Mouse (Mus musculus): Measurements from ENCODE around the gene Osbpl3.

Gene Osbpl3

DNA sequence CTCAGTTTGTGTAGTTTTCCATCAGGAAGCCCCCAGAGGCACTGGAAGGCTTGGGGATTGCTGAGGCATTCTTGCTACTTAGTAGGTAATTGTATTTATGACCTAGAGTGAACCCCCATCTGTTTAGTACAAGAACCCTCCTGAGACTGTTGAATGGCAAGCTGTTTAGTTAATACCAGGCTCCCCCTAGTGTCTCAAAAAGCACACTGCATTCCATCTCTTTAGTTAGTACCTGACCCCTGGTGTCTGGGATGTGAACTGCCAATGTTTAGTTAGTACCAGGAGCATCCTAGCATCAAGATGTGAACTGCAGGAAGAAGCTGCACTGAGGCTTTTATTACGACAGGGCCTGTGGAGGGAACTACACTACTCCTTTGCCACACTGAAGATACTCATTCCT is 161.9 kb downstream of the Osbpl3 start:
- DNase-seq (ENCODE audit: extremely low spot score, low spot score), result peak; percentile 54

DNA sequence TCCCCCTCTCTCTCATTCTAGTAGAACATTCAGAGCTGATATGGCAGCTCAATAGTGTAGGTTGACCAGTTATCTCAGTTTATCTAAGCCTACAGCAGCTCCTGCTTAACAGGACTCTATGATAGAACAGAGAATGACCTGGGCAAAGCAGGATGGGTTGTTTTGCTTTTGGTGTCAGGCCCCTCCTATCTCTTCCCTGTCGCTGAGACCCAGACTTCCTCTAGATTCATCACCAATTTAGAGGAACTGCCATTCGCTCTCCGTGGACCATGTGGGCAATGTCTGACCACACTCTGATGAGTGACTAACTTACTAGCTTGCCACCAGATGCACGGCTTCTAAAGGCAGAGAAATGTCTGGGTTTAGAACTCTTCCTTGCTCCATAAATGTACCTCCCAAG is 164.4 kb downstream of the Osbpl3 start:
- DNase-seq (ENCODE audit: extremely low spot score, low spot score), result no peak

DNA sequence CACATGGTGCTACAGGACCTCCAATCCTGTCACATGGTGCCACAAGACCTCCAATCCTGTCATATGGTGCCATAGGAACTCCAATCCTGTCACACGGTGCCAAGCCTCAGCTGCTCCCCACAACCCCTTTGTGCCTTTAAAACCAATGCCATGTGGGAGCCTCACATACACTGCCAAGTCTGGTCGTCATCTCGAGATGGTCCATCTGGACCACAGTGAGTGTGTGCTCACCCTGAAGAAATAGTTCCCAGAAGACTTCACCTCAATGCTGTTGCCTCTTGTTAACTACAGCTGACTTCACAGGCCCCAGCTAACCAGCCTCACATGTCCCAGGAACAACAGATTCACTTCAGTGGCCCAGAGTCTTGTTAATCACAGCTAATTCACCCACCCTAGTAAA is 169.1 kb downstream of the Osbpl3 start:
- DNase-seq (ENCODE audit: extremely low spot score, low spot score), result no peak

DNA sequence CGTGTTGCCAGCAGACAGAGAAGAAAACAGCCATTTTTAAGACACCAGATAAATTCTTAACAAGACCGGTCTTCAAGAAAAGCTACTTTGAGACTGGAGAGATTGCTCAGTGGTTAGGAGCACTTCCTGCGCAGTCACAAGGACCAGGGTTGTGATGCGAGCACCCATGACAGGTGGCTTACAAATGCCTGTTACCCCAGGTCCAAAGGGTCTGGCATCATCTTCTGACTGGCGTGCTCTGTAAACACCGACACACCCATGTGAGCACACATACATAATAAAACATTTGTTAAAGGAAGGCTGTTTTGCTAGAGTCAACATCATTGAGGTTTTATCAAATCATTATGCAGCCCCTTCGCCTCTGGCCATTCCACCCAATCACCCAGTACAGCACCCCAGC is 176.4 kb downstream of the Osbpl3 start:
- no peak for DNase-seq (ENCODE audit: extremely low spot score, low spot score)

DNA sequence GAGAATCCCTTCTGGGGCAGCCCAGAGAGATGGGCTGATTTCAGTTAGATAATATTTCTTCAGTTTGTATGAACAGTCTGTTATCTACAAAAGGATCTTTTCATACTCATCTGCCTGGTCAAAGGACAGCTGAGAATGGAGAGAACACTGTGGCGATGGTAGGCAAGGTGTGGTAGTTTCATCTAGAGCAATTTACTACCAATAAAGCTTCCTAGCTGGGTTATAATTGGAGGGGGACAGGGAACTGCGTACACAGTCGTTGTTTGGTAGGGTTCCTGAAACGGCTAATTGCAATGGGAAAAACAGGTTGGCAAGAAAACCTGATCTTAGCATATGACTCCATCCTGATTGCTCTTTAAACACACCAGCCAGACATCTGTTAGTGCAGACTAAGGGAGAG is 182.1 kb downstream of the Osbpl3 start:
- no peak for DNase-seq (ENCODE audit: extremely low spot score, low spot score)

DNA sequence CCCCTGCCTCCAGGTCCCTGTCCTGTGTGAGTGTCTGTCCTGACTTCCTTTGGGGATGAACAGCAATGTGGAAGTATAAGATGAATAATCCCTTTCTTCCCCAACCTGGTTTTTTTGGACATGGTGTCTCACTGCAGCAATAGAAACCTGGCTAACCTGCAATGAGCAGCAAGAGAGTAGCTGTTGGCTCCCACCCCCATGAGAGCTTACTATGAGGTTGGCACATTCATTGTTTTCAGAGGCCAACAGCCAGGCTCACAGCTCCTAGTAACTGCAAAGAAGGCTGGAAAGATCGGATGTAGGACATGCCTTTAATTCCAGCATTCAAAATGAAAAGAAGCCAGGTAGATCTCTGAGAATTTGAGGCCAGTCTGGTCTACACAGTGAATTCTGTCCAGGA is 182.6 kb downstream of the Osbpl3 start:
- DNase-seq (ENCODE audit: extremely low spot score, low spot score), result no peak

DNA sequence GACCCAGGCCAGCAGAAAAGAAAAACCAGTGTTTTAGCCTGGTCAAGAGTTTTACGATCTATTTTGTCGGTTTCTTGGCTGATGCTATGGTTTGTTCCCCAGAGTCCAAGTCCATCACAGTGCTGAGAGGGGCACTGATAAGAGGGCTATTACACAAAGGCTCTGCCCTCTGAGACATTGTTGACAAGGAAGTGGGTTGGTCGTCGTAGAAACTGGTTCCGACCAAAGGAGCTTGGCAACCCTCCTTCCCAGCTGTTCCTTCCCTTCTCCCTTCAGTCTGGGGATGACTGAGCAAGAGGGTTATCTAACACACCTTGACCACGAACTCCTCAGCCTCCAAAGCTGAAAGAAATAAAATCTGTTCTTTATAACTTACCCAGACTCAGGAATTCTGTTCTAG is 192.3 kb downstream of the Osbpl3 start, which contains the start of gene Gsdme:
Gene Gsdme (minus strand): TSS at position 193 of the 400 bp plus-strand sequence.
- no peak for DNase-seq (ENCODE audit: extremely low spot score, low spot score)

DNA sequence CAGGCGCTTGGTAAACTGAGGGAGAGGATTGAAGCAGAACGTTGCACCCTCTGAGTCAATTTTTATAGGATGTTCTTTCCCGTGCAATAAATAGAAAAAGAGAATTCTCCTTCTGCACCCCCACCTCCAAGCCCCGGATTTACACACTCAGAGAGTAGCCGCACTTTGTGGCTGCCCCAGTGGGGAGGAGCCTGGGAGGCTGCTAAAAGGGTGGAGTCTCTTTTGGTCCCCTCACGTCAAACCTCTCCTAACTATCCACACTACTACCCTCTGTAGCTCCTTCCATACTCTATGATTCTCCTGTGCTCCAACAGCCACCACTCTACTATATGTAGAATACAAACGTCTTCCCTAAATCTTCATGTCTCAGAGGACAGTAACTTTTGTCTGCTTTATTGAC is 193.7 kb downstream of the Osbpl3 start:
- DNase-seq (ENCODE audit: extremely low spot score, low spot score), result no peak

DNA sequence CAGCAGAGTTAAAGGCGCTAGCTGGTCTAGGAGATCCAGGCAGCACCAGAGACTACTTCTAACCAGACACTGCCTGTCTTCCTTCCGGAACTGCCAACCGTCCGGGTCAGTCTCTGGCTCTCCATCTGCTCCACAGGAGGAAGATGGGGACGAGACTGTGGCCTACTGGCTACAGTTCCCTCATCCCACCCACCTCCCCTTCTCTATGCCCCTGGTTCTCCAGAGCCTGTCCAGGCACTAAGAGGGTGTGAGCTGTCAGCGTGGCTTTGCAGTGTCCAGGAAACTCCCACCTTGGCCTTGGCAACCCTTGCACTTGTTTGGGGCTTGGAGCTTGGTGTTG is 194.1 kb downstream of the Osbpl3 start:
- no peak for DNase-seq (ENCODE audit: extremely low spot score, low spot score)

DNA sequence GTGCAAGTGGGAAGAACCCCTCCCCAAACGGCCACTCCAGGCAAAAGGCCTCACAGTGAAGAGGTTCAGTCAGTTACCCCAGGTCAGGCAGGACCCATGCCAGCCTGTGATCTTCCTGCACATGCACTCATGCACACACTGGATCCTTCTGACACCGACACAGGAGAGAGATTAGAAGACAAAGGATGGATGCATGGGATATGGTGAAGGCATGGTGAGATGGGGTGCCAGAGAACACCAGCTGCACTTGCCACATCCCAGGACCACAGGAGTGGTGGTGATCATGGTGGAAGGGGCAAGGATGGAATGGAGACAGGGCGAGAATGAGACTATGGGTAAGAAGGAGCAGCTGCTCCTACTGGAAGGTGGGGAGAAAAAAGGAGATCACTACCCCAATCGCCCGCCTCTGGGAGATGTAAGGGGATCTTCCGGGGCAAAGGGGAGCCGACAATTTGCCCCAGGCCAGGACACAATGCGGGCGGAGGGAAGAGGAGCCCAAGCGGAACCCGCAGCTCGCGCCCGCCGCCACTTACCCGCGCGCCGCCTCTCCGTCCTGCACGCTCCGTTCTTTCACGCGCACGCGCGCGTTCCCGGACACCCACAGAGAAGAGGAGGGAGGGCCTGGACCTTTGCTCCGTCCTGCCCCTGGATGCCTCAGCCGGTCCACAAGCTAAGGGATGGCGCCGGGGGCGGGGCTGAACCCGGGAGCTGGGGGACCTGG is 194.6 kb downstream of the Osbpl3 start:
- peak; percentile 89 for DNase-seq (ENCODE audit: extremely low spot score, low spot score)

DNA sequence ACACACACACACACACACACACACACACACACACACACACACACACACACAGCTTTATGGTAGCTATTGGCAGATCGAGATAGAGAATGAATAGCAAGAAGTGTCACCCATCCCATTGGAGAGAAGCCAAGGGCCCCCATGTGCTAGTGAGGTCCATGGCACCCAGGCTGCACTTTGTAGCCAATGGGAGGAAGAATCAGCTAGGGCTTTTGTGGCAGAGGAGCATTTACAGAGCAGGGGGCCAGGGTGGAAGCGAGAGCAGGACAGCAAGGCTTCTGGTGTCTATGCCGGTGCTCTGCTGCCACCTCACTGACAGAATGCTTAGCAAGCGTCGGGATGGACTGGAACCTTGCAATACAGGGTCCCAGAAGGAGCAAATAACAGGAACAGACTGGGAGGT is 200.6 kb downstream of the Osbpl3 start:
- no peak for DNase-seq (ENCODE audit: extremely low spot score, low spot score)

DNA sequence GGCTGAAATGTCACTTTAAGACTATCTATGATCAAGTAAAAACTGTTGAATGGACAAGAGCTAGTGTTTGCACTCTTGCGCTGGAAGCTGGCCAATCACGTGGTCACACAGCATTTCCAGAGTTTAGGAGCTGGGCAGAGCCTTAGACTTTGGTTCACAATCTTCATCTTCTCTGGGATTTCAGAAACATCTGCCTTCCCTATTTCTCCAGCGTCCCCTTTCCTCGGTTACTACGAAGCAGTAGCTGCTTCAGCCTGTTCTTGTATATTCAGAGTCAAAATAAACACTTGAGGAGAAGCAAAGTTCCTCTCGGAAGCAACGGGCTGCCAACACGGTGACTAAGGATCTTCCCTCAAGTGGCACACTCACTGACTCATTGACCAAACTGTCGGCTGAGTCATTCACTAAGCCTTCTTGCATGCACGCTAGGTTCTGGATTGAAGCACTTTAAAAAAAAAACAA is 201.2 kb downstream of the Osbpl3 start:
- DNase-seq (ENCODE audit: extremely low spot score, low spot score), result no peak

DNA sequence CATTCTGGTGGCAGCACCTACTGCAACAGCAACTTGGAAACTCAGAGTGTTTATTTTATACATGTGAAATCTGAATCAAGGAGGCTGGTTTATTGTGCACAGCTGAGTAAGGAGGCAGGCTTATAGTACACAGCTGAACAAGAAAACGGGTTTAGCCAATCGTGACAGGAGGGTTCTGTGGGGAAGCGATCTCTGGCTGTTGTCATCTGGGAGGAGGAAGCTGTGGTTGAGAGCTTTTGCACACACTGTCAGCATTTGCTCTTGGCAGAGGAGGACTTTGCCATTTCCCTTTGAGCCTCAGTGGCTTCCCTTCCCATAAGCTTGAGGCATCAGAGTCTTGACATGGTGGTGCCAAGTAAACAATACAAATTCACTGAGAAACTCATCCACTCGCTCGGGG is 203.3 kb downstream of the Osbpl3 start:
- DNase-seq (ENCODE audit: extremely low spot score, low spot score), result no peak

DNA sequence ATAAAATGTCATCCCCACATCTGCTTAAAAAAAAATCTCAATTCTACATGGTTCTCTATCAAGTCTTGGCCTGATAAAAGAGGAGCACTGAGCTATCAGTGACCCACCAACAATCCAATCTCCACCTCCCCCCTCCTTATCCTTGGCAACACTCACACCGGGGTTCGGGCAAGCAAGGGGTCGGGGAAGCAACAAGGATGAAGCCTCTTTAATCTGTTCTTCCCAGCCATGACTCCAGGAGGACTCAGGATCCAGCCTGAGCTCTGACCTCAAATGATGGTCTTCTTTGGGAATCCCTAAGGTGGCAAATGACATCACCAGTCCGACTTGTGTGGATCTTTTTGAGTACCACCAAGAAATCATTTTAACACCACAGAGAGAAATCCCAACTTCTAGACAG is 208.2 kb downstream of the Osbpl3 start:
- no peak for DNase-seq (ENCODE audit: extremely low spot score, low spot score)

DNA sequence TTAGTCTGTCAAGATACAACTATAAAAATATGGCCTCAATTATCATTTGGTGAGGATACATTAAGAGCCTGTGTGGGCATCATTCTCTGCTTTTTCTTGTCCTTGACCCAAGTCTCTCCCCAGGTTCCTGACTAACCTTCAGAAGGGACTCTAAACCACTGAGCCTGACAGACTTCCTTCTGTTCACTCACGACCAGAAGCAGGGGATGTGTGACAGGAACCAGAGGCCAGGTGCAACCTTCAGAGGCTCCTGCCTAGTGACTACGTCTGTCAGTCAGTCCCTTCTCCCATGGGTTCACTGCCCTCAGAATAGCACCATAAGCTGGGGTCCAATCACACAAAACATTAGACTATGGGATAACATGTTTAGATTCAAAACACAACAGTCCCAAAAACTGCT is 208.6 kb downstream of the Osbpl3 start:
- DNase-seq (ENCODE audit: extremely low spot score, low spot score), result no peak

DNA sequence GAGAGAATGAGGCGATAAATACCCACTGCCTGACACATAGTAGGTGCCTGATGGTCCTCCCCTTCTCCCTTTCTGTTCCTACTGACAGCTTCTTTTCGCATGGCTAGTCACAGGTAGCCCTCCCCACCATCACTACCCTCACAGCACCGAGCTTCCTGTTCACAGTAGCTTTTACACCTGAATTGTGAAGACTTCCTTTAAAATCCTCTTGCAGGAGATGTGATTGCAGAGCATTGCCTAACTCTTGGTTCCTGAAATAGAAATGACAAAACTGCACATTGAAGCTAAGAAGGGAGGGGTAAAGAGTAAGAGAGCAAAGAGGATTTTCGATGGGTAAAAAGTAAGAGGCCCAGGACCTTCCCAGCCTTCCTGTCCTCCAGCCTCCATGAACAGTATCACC is 211.0 kb downstream of the Osbpl3 start:
- DNase-seq (ENCODE audit: extremely low spot score, low spot score), result no peak

DNA sequence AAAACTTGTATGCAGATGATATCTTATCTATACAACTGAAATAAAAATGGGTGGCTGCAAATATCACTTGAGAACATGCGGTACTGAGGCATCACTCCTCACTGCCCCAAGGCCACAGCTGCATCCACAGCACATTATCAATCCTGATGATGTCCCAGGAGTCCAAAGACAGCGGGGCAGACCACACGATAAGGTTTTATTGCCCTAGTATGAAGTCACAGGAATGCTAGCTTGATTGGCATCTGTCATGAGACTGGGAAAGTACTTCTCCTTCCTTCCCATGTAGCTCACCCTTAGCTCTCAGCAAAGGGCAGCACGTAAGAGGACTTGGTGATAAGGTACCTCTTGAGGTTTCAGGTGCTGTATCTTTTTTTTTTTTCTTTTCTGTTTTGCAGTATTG is 211.9 kb downstream of the Osbpl3 start:
- no peak for DNase-seq (ENCODE audit: extremely low spot score, low spot score)
